Mouse (Mus musculus) heart, postnatal 25 days (tissue): ENCODE data around the gene Pnkp. TPM values are rescaled to one million over a fixed set of nuclear protein-coding genes. Genes with fewer than 3 reads are reported as not detected.

Source experiments
- DNase-seq: peaks from one replicate; pipeline ENCODE4 v3.0.0; 2022; ENCODE audit warnings: low spot score
- intact Hi-C: fragments of 180-260 bp; cut with DNase I; formaldehyde crosslinking; loops from one replicate; pipeline ENCODE4 v1.15.1; 2025
- total RNA-seq, 2 experiments: library from RNA; stranded (reverse); gene quantifications; 2 replicates each; pipeline ENCODE4 v1.2.3; 2021

Gene Pnkp
- total RNA-seq: 10 to 100 TPM; 16.0 to 16.6 TPM

DNA sequence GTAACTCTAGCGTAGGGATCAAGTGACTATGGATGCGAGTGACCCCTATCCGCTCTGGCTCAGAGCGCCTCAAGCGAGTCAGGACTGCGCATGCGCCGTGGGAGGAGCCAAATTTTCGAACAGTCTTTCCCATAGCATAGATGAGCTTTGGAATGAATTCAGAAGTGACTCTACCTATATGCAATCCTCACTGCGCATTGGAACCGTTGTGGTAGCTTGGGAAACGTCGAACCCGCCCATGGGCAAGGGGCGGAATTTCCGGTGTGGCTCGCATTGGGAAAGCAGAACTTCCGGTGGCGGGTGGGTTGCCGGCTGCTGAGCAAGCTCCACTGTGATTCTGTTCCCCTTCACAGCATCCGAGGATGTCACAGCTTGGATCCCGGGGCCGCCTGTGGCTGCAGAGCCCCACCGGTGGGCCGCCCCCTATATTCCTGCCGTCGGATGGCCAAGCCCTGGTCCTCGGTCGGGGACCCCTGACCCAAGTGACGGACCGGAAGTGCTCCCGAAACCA lies at the start of gene Pnkp:
TSS of gene Pnkp (plus strand) at position 98 of the 511 bp plus-strand sequence.
- DNase-seq: peak; percentile 74
- intact Hi-C loops: no loop called here

DNA sequence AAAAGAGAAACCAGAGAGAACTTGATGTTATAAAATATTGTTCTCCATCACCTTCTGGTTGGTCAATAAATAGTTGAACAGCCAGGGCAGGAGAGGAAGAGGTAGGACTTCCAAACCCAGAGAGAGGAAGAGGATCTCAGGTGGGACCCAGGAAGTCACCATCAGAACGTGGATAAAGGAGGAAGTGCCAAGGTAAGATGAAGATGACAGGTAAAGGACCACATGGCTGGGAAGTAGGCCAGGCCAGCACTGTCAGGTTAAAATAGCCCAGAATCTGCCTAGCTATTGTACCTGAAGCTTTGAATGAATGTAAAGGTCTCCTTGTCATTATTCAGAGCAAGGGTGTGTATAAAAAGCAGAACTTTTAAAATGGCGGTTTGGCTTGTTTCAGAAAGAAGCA lies 48.0 kb upstream of the Pnkp start:
- intact Hi-C loops: no loop called here
- no peak for DNase-seq

GRCm38 (mm10) chr7:44809466-44809865 lies 47.5 kb upstream of the Pnkp start:
- DNase-seq: no peak
- intact Hi-C loops: no loop called here

GRCm38 (mm10) chr7:44810365-44810764 lies 46.6 kb upstream of the Pnkp start:
- no peak for DNase-seq
- intact Hi-C loops: no loop called here

- DNase-seq: no peak
- intact Hi-C loops: no loop called here
Observed at GRCm38 (mm10) chr7:44810819-44811557, 46.0 kb upstream of the Pnkp start.

DNA sequence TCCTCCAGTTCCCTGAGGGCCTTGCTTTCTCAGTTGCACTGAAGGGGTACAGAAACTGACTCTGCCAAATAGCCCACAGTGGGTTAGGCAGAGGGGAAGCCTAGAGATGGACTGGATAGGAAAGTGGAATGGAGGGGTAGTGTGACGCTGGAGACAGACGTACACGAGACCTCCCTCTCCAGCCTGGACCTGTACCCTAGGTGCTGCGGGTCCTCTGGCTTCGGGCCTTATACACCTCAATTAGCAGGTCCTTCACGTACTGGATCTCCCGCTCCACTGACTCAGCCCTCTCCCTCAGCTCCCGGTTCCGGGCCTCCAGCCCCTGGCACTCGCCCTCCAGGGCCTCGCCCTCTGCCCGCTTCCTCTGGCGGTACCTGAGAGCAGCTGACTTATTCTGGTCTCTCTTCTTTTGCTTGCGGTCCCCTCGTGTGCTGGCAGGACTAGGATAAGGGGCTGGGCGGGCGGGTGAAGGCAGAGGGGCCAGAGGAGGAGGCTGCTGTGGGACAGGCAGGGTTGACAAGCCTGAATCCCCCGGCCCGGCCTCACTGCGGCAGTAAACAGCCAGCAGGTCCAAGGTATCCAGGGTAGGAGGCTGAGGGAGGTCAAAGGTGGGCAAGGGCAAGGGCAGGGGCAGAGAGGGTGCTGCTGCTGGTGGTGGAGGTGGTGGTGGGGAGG lies 44.2 kb upstream of the Pnkp start:
- no peak for DNase-seq
- intact Hi-C loops: no loop called here

GRCm38 (mm10) chr7:44813985-44814384 lies 43.0 kb upstream of the Pnkp start:
- intact Hi-C loops: no loop called here
- DNase-seq: no peak

DNA sequence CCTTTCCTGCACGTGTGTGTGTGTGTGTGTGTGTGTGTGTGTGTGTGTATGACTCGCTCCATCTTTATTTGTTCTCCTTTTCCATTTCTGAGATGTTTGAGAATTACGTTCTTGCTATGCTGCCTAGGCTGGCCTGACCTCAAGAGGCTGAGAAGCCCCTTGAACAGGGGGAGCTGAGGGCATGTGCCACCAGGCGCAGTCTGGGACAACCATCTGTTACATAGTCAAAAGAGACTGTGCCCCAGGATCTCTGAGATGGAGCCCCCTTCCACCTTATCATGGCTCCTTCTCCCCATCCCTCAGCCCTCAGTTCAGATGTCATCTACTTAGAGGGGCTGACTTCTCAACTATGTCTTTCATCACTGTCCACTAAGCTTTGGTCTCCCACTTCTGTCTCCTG lies 42.5 kb upstream of the Pnkp start:
- intact Hi-C loops: no loop called here
- no peak for DNase-seq

GRCm38 (mm10) chr7:44814952-44815553 lies 41.9 kb upstream of the Pnkp start:
- no peak for DNase-seq
- intact Hi-C loops: no loop called here

GRCm38 (mm10) chr7:44815721-44816469 lies 41.0 kb upstream of the Pnkp start, which contains the start of the genes Nup62 and Il4i1:
Nup62 (plus strand) TSS chr7:44816088.
Il4i1 (plus strand) TSS chr7:44816387.
- DNase-seq: peak; percentile 98
- intact Hi-C loops: no loop called here

- intact Hi-C loops: no loop called here
- peak; percentile 60 for DNase-seq
Observed at GRCm38 (mm10) chr7:44816470-44817021, 40.4 kb upstream of the Pnkp start, which contains the start of gene Atf5. Atf5 (minus strand) TSS chr7:44816658.

DNA sequence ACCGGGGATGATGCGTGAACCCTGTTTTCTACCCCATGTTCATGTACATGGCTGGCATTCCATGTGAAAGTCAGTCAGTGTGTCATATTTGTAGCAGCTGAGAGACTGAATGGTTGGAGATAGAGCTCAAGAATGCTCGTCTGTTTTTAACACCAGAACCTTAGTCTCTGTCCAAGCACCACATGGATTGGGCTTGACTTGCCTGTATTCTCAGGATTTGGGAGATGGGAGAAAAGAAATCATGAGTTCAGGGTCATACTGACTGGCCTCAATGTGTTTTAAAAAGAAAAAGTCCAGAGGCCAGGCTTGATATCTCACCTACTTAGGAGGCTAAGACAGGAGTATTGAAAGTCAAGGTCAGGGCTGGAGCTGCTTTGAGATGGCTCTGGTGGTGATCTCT lies 39.5 kb upstream of the Pnkp start:
- no peak for DNase-seq
- intact Hi-C loops: no loop called here

GRCm38 (mm10) chr7:44818164-44818563 lies 38.8 kb upstream of the Pnkp start:
- intact Hi-C loops: loop anchor here (2.0 kb wide), 1 partner anchor 71 kb away; no protein-coding TSS in a partner anchor
- no peak for DNase-seq

DNA sequence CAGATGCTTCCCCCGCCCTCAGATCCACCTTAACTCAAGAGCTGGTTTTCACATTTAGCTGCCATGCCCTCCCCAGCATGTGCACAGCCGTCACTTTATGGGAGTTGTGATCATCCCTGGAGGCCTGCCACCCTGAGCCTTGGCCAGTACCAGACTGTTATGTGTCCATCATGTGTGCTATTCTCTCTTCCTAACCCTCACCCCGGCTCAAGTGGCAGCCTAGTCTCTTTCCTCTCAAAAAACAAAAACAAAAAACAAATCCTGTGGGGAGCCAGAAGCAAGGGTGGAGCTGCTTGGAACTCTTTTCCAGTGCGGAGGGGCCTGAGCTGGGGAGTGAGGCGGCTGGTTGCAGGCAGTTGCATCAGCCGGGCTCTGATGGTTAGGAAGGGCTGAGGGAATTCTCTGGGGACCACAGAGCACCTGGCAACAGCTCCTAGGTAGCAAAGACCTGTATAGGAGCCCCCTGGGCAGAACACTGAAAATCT lies 38.1 kb upstream of the Pnkp start:
- DNase-seq: no peak
- intact Hi-C loops: loop anchor here (2.0 kb wide), 1 partner anchor 72 kb away; no protein-coding TSS in a partner anchor

- intact Hi-C loops: loop anchor here (2.0 kb wide), 1 partner anchor 73 kb away; no protein-coding TSS in a partner anchor
- DNase-seq: no peak
Observed at GRCm38 (mm10) chr7:44819391-44819790, 37.5 kb upstream of the Pnkp start.

- intact Hi-C loops: loop anchor here (2.0 to 10.0 kb wide), 2 partner anchors 73 to 165 kb away; no protein-coding TSS in a partner anchor
- no peak for DNase-seq
Observed at GRCm38 (mm10) chr7:44819863-44820262, 37.1 kb upstream of the Pnkp start.

DNA sequence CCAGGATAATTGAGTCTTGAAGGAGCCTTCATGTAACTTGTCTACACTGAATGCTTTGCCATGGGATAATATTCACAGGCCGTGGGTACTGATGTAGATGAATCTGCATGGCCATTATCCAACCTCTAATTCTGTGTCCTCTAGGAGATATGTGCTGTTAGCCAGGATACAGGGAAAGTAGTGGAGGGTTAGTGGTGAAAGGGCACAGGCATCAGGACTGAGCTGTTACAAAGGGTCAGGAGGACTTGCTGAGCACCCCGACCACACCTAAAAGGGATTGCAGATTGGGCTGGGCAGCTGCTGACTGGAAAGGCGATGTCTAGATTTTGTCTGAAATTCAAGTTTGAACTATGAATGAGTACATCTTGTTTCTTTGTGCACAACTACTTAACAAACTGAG lies 36.4 kb upstream of the Pnkp start:
- intact Hi-C loops: loop anchor here (10.0 kb wide), 1 partner anchor 166 kb away; no protein-coding TSS in a partner anchor
- no peak for DNase-seq

- DNase-seq: no peak
- intact Hi-C loops: loop anchor here (10.0 kb wide), 1 partner anchor 167 kb away; no protein-coding TSS in a partner anchor
Observed at GRCm38 (mm10) chr7:44821666-44822448, 35.1 kb upstream of the Pnkp start.
